Mouse (Mus musculus): ENCODE measurements around the gene Mrpl34.

GRCm38 (mm10) chr8:71466198-71466597 is 1.4 kb downstream of the Mrpl34 start:
- no peak for TF ChIP-seq CTCF (IDR thresholded peaks at IDR 0.05; ENCODE audit: control insufficient read depth, insufficient read depth, insufficient replicate concordance, low read depth, low read length)
- TF ChIP-seq POLR2A (IDR thresholded peaks at IDR 0.05; ENCODE audit: control insufficient read depth, low read depth, low read length) = no peak

Measured in testis, adult 2 months (tissue).